Mouse (Mus musculus): ENCODE data around the gene Zmym6. TPM values are rescaled to one million over a fixed set of nuclear protein-coding genes. Genes with fewer than 3 reads are reported as not detected.

Zmym6 gene
- polyA plus RNA-seq, 1 experiment from 2014 or later, result 5.8 TPM

DNA sequence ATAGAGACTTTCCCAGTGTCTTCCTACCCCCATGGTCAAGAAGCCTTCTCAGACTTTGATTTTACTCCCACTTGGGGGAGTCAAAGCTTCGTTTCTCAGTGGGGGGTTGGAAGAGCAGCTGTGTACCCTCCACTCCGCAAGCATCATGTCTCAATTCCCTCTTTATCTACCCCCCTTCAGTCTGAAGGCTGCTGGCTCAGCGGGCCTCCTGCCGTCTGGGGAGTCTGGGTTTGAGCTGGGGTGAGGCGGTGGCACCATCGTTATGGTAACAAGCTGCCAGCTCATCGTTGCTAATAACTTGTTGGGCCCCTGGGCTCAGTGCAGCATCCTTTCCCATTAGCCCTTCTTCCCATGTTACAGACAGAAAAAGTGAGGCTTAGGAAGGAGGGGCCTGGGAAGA lies 94.9 kb downstream of the Zmym6 start:
- Histone ChIP-seq H3K27ac (ENCODE audit: low read length) (no peak overlapping the region), H3K9ac (replicated peaks; ENCODE audit: low read depth) (no peak overlapping the region), H3K4me3 (ENCODE audit: low read depth, low read length) (no peak overlapping the region), H3K9me3 (ENCODE audit: low read length) (no peaks in the 10 kb centered on the region), H3K36me3 (ENCODE audit: insufficient read depth, low read length) (no peaks in the 10 kb centered on the region), H3K4me2 (replicated peaks; ENCODE audit: low read depth, low read length) (no peak overlapping the region), H3K4me1 (ENCODE audit: insufficient read depth, low read depth, low read length) (0 out of 2 replicates have a peak, but pooled peaks cover 3% of the 10 kb centered on the region), H3K27me3 (replicated peaks; ENCODE audit: insufficient read depth, low read length) (peaks cover 17% of the 10 kb centered on the region)
- TF ChIP-seq EP300 (IDR thresholded peaks at IDR 0.05), result no peak
- no peak for TF ChIP-seq CTCF (IDR thresholded peaks at IDR 0.05)
- ATAC-seq (no peak), DNase-seq (ENCODE audit: low spot score) (no peak)
- WGBS, result 21% methylated on average over 7 of the region's 7 CpGs

DNA sequence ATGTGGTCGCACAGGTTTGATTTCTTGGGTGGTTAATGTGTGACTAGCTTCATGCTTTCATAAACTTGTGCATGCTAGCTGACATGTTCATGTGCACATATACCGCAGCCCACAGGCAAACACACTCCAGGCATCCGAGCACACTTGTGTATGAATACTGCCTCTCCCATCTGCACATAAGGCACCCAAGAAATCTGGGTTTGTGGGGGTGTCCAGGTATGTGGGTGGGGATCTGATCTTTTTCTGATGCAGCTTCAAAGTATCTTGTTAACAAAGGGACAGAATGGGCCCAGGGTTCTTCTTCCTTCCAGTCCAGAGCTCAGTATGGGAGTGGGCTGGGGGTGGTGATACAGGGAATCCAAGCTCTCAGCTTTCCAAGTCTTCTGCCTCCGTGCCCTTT lies 95.4 kb downstream of the Zmym6 start:
- DNase-seq (ENCODE audit: low spot score), result no peak
- no peaks in the 10 kb centered on the region for H3K36me3 ChIP-seq (ENCODE audit: insufficient read depth, low read length)
- no peaks in the 10 kb centered on the region for H3K9me3 ChIP-seq (ENCODE audit: low read length)
- no peak overlapping the region for H3K4me3 ChIP-seq (ENCODE audit: low read depth, low read length)
- 0 out of 2 replicates have a peak, but pooled peaks cover 3% of the 10 kb centered on the region for H3K4me1 ChIP-seq (ENCODE audit: insufficient read depth, low read depth, low read length)
- no peak overlapping the region for H3K27ac ChIP-seq (ENCODE audit: low read length)
- TF ChIP-seq EP300 (IDR thresholded peaks at IDR 0.05) (no peak), CTCF (IDR thresholded peaks at IDR 0.05) (no peak)
- H3K4me2 ChIP-seq (replicated peaks; ENCODE audit: low read depth, low read length), result no peak overlapping the region
- no peak overlapping the region for H3K9ac ChIP-seq (replicated peaks; ENCODE audit: low read depth)
- WGBS, result 55% methylated on average over 4 of the region's 4 CpGs
- peaks cover 17% of the 10 kb centered on the region for H3K27me3 ChIP-seq (replicated peaks; ENCODE audit: insufficient read depth, low read length)
- no peak for ATAC-seq

DNA sequence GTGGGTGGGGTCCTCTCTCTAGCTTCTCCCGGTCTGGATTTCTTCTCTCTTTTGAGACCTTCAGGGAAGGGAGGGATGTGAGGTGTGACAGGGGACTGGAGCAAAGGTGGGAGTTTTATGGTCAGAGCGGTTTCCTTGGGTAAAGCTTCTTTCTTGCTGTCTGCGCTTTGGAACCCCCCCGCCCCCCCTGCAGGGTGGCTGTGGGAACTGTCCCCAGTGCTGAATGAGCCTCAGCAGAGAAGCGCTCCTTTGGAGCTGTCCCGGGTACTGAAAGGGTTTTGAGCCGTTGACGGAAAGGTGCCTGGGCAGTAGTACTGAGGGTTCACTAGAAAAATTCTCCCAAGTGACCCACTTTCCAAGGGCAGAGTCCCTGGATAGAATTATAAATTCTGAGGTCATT lies 96.3 kb downstream of the Zmym6 start:
- peaks cover 9% of the 10 kb centered on the region for H3K27me3 ChIP-seq (replicated peaks; ENCODE audit: insufficient read depth, low read length)
- no peaks in the 10 kb centered on the region for H3K9me3 ChIP-seq (ENCODE audit: low read length)
- DNase-seq (ENCODE audit: low spot score), result peak; percentile 73
- WGBS, result 2% methylated on average over 8 of the region's 8 CpGs
- H3K4me2 ChIP-seq (replicated peaks; ENCODE audit: low read depth, low read length), result no peak overlapping the region
- no peaks in the 10 kb centered on the region for H3K36me3 ChIP-seq (ENCODE audit: insufficient read depth, low read length)
- no peak for TF ChIP-seq EP300 (IDR thresholded peaks at IDR 0.05)
- peak; percentile 28; the same call in 1 of the 2 replicates for TF ChIP-seq CTCF (IDR thresholded peaks at IDR 0.05)
- no peak overlapping the region for H3K9ac ChIP-seq (replicated peaks; ENCODE audit: low read depth)
- no peak for ATAC-seq
- H3K4me3 ChIP-seq (ENCODE audit: low read depth, low read length), result no peak overlapping the region
- no peak overlapping the region for H3K27ac ChIP-seq (ENCODE audit: low read length)
- 0 out of 2 replicates have a peak, but pooled peaks cover under 1% of the 10 kb centered on the region for H3K4me1 ChIP-seq (ENCODE audit: insufficient read depth, low read depth, low read length)

Other genes starting within 250 kb of the Zmym6 start
- gene Zmym4, start 109.2 kb upstream of the Zmym6 start, polyA plus RNA-seq (2015; fragmentation: Nextera tagmentation; extraction: Ambion mirVana), result 8.6 and 11.7 TPM in 2 replicates
- gene Sfpq, start 56.1 kb upstream of the Zmym6 start, polyA plus RNA-seq (2015; fragmentation: Nextera tagmentation; extraction: Ambion mirVana), result 51.1 and 63.3 TPM in 2 replicates
- gene Zmym1, start 16.2 kb upstream of the Zmym6 start, polyA plus RNA-seq (2015; fragmentation: Nextera tagmentation; extraction: Ambion mirVana), result 6.4 and 8.1 TPM in 2 replicates
- gene Tmem35b, start 46.3 kb downstream of the Zmym6 start, polyA plus RNA-seq (2015; fragmentation: Nextera tagmentation; extraction: Ambion mirVana), result 19.7 and 27.7 TPM in 2 replicates
- 0.10 and 0.18 TPM in 2 replicates for gene Dlgap3, start 91.8 kb downstream of the Zmym6 start, polyA plus RNA-seq (2015; fragmentation: Nextera tagmentation; extraction: Ambion mirVana)
- gene Smim12, start 166.4 kb downstream of the Zmym6 start, polyA plus RNA-seq (2015; fragmentation: Nextera tagmentation; extraction: Ambion mirVana), result 60.4 and 66.1 TPM in 2 replicates
- gene Gja4, start 236.7 kb downstream of the Zmym6 start, polyA plus RNA-seq (2015; fragmentation: Nextera tagmentation; extraction: Ambion mirVana), result 56.9 and 58.3 TPM in 2 replicates